Mouse (Mus musculus): ENCODE data around the gene Pomgnt2.

The Pomgnt2 gene

DNA sequence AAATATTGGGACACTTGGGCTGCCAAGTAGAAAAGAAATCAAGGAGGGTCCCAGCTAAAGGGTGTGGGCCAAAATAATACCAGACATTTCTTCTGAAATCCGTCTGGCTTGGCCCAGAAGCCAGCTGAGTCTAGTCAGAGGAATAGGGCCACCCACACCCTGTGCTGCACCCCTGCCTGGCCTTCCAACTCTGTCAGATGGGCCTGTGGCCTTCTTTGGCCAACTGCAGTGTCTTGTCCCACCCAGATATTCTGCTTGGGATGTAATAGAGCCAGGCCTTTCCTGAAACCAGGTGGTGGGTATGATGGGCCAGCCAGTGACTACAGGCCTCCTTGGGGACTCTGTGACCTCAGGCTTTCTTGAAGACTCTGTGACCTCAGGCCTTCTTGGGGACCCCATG, 23.7 kb downstream of the Pomgnt2 start:
- DNase-seq (ENCODE audit: low read depth, low spot score): no peak

DNA sequence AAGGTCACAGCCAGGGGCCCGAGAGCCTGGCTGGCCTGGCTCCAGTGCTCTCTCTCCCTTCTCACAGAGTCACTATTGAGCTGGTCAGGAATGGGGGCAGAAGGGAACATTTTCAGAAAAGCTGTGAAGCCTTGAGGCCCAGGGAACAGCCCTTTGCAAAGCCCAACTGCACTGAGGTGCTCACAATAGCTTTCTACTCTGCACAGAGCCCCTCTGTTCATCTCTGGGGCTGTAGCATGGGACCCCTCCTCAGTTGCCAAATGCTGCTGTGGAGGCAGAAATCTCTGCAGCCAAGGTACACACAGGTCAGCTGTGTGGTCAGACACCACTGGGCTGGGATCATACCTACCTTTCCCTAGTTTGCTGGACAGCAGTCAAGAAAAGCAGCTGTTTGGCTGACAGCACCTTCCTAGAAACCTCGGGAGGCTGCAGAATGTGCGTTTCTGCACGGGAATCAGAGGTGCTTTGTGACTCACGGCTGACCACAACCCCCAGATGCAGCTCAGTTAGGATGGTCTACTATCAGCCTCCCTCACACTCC, 27.0 kb downstream of the Pomgnt2 start:
- DNase-seq (ENCODE audit: low read depth, low spot score): no peak

DNA sequence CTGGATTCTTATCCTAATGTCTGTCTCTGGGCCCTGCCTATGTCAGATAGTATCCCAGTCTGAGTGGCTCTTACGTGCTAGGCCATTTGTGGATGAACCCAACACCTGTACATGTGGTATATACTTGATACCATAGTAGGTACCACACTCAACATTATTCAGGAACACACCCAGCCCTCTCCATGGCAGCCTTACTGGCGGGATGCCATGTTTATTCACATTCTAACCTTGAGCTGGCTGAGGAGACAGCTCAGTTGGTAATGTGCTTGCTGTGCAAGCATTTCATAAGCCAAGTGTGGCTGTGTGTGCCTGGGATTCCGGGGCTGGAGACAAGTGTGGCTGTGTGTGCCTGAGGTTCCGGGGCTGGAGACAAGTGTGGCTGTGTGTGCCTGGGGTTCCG, 28.7 kb downstream of the Pomgnt2 start:
- peak; percentile 61 for DNase-seq (ENCODE audit: low read depth, low spot score)

DNA sequence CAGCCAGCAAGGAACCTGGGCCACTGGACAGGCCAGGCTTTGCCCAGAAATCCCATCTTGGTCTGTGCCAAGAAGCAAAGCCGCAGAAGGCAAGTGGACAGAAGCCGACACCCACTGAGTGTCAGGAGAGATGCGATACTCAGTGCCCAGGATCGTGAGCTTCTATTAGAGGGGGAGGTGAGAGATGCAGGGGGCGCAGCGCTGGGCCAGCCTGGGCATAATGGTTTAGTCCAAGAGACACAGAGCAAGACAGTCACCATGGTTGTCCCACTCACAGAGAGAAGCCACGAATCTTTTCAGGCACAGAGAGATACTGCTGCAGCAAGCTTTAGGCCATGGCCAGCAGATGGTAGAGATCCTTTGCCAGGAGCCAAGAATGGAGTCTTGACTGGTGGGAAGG, 32.0 kb downstream of the Pomgnt2 start:
- DNase-seq (ENCODE audit: low read depth, low spot score): no peak

DNA sequence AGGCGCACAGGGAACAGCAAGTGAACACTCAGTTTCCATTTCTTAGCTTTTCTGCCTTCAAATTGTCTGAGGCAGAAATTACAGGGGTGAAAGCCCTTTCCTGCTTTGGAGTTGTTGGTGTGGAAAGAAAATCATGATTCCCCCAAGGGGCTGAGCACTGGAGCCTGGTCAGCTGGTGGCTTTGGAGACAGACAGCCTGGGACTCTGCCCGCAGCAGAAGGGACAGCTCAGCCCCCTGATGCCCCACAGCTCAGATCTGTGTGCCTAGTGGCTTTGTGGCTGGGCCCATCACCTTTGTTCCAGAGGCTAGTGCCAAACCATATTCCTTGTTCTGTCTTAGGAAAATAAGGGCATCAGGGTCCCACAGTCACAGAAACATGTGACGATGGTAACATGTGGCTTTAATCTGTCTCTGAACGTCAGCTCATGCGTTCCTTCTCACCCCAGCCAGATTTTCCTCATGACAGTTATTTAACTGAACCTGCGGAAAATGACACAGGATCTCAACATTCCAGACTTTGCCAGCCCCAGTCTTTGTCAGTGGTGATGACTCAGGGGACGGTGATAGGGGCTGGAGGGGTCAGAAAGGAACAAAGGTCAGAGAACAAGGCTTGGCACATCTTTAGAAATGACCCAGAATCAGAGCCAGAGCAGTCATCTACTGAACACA, 36.8 kb downstream of the Pomgnt2 start:
- DNase-seq (ENCODE audit: low read depth, low spot score): peak; percentile 38

DNA sequence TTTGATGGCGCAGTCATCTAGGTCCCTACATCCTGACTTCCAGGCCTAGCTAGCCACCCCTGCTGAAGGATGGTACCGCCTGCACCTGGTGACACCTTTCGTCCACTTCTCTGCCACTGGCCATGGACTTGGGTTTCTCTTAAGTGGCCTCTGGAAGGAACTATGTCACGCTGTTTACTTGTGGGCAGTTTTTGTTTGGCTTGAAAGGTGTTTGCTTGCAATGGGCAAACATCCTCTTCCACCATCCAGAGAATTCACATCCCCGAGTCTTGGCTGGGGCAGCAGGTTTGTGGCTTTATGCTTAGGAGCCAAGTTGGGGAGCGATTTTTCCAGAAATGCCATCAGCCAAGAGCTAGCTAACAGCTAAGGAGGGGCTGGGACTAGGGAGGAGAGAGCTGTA, 44.3 kb downstream of the Pomgnt2 start:
- DNase-seq (ENCODE audit: low read depth, low spot score): no peak

DNA sequence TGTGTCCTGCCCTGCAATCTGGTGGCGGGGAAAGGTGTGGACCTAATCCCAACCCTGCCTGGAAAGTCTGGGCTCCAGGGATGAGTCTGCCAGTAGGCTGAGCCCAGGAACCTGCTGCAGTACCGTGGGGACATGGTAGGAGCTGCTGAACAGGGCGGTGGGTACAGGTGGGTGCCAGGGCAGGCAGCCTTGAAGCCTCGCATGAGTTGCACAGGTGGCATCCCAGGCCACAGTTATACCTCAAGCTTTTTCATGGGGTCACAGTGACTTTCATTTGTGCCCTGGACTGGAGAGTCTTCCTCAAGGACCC, 45.8 kb downstream of the Pomgnt2 start:
- DNase-seq (ENCODE audit: low read depth, low spot score): no peak

DNA sequence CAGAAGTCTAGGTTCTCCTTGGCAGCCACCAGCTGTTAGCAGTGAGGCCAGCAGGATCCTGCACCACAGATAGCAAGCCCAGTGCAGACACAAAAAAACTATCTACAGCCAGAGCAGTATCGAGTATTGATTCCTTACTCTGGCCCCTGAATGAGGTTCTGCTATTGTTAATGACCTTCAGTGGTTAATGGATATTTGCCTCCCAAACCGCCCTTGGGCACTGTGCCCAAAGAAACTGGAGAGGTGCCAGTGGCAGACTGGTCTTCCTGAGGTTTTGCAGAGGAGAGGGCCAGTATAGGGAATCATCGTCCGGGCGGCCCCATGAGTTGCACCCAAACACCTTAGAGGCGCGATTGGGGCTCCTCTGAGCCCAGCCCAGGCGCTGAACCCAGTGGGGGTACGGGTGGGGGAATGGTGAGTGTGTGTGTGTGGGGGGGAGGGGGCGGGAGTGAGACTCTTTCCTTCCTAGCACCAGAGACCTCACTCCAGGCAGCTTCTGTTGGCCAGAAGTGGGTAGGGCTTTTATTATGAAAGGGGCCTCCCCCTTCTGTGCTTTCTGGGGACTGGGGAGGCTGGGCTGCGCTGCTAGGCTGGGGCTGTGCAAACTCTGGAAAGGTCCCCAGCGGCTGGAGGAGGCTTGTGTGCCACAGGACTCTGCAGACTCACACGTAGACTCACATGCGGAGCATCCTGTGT, 46.3 kb downstream of the Pomgnt2 start, which contains the start of gene Fam198a:
Gene Fam198a, plus strand, starts transcription at position 571 of the 696 bp plus-strand sequence.
- peak; percentile 68 for DNase-seq (ENCODE audit: low read depth, low spot score)

DNA sequence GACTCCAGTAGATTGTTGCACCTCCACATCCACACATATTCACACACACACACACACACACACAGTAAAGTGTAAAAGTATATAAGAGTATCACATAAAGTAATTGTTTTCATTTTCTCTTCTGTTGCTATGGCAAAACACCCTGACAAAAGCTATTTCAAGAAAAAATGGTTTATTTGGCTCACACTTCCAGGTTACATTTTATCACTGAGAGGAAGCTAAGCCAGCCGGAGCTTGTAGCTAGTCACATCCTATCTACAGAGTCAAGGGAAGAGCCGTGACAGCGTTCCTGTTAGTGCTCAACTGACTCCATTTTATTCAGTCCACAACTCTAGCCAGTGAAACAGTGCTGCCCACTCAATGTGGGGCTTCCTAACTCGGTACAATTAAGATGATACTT, 48.5 kb downstream of the Pomgnt2 start:
- no peak for DNase-seq (ENCODE audit: low read depth, low spot score)

DNA sequence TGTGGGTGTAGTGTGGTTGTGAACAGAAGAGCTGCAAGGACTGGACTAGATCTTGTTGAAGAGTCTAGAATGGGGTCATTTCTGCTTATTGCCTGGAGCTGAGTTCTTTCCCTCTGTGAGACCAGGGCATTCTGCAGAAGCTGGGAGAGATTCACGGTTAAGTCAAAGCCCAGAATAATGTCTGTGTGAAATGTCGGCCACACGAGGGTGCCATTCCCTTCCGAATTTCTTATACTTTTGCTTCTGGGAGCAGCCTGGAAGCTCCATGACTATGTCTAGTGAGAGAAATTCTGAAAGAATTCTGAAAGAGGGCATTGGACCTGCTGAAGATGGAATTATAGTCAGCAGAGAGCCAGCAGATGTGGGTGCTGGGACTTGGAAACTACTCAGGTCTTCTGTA, 49.1 kb downstream of the Pomgnt2 start:
- DNase-seq (ENCODE audit: low read depth, low spot score): peak; percentile 36

DNA sequence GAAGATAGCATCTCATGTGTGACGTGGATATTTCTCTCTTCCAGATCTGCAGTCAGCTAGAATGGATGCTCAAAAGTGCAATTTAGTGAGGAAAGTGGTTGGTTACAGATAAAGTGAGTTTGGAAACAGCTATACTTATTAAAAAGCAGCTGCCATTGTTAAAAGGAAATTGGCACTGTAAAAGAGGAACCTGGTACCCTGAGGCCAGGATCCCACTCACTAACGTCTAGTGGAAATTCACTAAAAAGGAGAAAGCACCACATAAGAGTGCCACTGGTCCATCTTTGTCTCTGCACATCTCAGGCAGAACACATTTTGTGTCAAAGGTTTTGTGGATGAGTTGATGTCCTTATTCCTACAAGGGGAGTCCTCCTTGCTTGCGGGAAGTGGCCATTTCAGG, 53.3 kb downstream of the Pomgnt2 start:
- DNase-seq (ENCODE audit: low read depth, low spot score): no peak

DNA sequence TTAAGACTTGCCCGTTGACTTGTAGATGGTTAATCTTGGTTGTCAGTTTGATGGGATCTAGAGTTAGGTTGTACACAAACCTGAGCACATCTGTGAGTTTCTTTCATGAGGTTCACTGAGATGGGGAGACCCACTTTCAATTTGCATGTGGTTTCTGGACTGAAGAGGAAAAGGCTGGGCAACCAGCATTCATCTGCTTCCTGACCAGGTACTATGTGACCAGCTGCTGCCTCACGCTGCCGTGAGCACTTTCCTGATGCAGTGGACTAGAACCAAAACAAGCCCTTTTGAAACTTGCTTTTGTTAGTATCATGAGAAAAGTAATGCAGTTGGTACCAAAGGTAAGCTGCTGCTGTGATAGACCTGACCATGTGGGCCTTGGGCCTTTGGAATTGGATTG, 53.9 kb downstream of the Pomgnt2 start:
- DNase-seq (ENCODE audit: low read depth, low spot score): no peak

DNA sequence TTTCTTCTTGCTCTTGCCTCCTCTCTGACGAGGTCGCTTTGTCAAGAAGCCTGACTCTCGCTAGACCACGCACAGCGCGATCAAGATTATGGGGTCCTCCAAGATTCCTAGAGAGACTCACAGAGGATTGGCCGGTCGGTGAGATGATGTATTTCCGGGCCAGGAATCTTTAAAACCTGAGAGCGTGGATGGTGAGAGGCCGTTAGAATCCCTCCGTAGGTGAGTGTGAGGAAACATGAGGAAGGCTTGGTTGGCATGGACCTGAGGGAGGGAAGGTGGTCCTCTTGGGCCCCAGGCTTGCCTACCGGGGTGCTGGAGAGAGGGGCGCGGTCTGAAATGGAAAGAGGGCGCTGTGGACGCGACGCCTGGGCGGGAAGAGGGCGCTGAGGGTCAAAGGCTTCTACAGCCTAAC, 59.0 kb downstream of the Pomgnt2 start:
- DNase-seq (ENCODE audit: low read depth, low spot score): no peak

DNA sequence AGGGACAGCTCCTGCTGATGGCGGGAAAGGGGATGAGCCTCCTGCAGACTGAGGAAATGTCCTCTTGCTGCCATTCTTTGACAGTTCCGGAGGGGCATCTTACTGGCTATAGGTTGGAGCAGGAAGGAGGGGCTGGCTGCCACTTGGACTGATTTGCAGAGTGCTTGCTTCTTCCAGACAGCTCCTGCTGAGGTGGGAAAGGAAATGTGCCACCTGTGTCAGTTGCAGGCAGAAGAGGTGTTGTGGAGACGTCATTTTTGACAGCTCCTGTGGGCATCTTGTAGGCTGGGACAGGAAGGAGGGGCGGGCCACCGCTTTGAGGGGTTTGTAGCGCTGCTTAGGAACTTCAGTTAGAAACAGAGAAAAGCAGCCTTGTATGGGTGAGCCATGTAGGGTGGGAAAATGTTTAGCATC, 59.5 kb downstream of the Pomgnt2 start:
- no peak for DNase-seq (ENCODE audit: low read depth, low spot score)

DNA sequence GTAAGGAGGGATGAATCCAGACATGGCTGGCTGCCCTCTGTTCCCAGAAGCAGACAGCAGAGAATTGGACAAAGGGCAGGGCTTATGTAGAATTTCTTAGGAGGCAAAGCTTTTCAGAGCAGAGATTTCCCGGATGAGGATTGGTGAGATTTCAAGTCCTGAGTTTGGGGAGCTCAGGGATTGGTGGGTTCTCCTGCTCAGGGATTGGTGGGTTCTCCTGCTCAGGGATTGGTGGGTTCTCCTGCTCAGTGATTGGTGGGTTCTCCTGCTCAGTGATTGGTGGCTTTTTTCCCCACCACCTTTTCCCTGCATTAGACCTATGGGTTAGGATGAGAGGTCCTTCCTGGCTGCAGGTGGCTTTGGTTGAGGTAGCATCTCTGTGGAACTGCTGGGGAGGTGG, 60.0 kb downstream of the Pomgnt2 start:
- DNase-seq (ENCODE audit: low read depth, low spot score): no peak

DNA sequence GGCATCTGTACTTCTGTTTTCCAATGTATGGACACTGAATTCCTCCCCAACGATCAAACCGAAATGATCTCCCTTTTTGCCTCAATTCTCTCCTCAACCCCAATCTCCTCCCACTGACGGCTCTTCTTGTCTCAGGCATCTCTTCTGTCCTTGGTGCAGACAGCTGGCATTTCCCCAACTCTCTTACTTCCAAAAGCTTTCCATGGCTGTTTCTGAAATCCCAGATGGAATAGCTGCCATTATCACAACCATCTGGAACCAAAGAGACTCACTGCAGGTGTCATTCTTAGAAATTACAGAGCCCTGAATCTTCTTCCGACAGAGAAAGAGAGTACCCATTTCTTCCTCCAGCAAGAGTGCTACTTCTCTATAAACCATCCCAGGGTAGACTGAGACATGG, 62.1 kb downstream of the Pomgnt2 start:
- no peak for DNase-seq (ENCODE audit: low read depth, low spot score)
